Mouse (Mus musculus): Measurements from ENCODE around the gene Cd79a.

DNA sequence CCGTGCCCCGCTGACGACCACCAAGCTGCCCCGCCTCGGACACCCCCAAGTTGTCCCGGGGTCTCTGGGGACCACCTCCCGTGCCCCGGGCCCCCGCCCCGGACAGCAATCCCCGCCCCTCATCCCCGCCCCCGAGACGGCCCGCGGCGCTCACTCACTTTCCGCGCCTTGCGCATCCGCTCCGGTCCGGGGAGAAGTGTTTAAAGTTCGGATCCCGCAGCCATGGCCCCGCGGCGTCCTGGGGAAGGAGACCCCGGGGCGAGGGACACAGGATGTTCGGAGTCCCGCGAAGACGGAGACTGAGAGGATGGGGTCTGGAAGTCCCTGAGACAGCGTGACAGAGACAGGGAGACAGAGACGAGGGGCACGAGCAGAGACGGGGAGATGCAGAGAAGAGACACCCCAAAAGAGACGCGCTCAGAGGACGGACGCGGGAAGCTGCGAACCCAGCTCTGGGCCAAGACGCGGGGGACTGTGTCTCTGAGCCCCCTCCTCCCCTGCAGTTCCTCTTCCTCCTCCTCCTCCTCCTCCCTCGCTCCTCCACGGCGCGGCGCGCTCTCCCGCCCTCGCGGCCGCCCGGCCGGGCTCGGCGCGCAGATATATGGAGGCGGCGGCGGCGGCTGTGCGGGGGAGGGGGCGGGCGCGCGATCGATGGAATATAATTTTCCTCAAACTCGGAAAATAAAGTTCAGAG is 47.2 kb downstream of the Cd79a start, which contains the start of gene Gm4881:
- no peak for TF ChIP-seq CTCF (IDR thresholded peaks at IDR 0.05 in 2 of 3, conservative IDR thresholded peaks at IDR 0.05 in 1 of 3; ENCODE audit: control insufficient read depth in 1 of 3, insufficient read depth in 1 of 3, low read depth in 2 of 3, low read length in 3 of 3, poor library complexity in 1 of 3, severe bottlenecking in 1 of 3)
- TF ChIP-seq EP300 (IDR thresholded peaks at IDR 0.05; ENCODE audit: low read depth in 1 of 2, low read length in 2 of 2): no peak
- no peak for TF ChIP-seq RCOR1 (IDR thresholded peaks at IDR 0.05; ENCODE audit: low read depth, low read length)
- TF ChIP-seq MAFK (IDR thresholded peaks at IDR 0.05; ENCODE audit: borderline replicate concordance, low read depth, low read length): no peak

Measured in MEL (cell line).